8 mouse cellular contexts compared by ENCODE assay signal in the genomic region with DNA sequence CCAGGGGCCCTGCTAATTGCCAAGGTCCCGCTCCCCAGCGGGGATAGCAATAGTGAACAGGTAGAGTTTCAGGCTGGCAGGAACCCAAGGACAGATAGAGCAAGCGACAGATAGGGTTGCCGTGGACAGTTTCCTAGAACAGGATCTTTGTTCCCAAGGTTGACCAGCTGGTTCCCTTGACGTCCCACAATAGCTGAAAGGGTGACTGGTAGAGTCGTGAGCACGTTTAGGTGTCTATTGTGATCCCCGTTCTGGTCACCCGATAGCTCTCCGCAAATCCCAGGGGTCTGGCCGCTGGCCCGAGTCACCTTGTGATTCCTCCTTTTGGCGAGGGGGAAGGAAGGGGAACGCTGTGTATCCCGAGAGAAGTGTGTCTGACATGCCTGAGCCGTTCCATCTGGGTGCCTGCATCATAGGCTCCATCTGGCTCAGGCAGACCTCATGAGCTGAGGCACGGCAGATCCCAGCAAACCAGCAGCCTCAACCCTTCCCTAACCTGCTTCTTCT. TPM values are rescaled to one million over a fixed set of nuclear protein-coding genes. Genes with fewer than 3 reads are reported as not detected.
DNase-seq lines count a peak whose midpoint lies in the region; ATAC-seq lines count a peak whose summit lies in the region.

No protein-coding gene starts in this region.

- no peak overlapping the region for H3K9ac ChIP-seq in hindbrain, embryonic 11.5 days (ENCODE audit: low read depth, low read length)

- no peak for ATAC-seq in hindbrain, embryonic 11.5 days (ENCODE audit: low FRiP score)

- no peaks in the 10 kb centered on the region for H3K36me3 ChIP-seq in hindbrain, embryonic 11.5 days (ENCODE audit: control insufficient read depth, insufficient read depth, low read length)

- H3K4me1 ChIP-seq in hindbrain, embryonic 11.5 days (replicated peaks; ENCODE audit: control insufficient read depth, insufficient read depth, low read length): no peaks in the 10 kb centered on the region

- H3K27me3 ChIP-seq in hindbrain, embryonic 11.5 days (ENCODE audit: control insufficient read depth, insufficient read depth, low read length): no peaks in the 10 kb centered on the region

- no peak overlapping the region for H3K27ac ChIP-seq in hindbrain, embryonic 11.5 days (ENCODE audit: low read depth, low read length)

- 62% methylated on average over 16 of the region's 17 CpGs for WGBS in hindbrain, embryonic 11.5 days

- no peak overlapping the region for H3K4me3 ChIP-seq in hindbrain, embryonic 11.5 days (ENCODE audit: low read depth, low read length)

- DNase-seq in kidney, adult 18-20 months: peak; percentile 23
- no peak for DNase-seq in kidney, adult 8-10 months
- DNase-seq in cerebellum, adult 11 months: peak; percentile 67
- DNase-seq in heart, adult 9 months (ENCODE audit: low spot score in 2 of 2): peak; percentile 86 to 88
- peak; percentile 57 to 61 for DNase-seq in layer of hippocampus, adult 8-10 months (ENCODE audit: low spot score in 2 of 2)
- DNase-seq in embryo, embryonic 10.5 days (ENCODE audit: low spot score): no peak
- DNase-seq in hindbrain, embryonic 11.5 days (ENCODE audit: low spot score): no peak
- no peak for DNase-seq in frontal cortex, adult 2 months (ENCODE audit: extremely low spot score in 1 of 2, low spot score in 1 of 2)

- H3K9me3 ChIP-seq in hindbrain, embryonic 11.5 days (ENCODE audit: control insufficient read depth, low read length): no peaks in the 10 kb centered on the region

- H3K4me2 ChIP-seq in hindbrain, embryonic 11.5 days (replicated peaks; ENCODE audit: low read depth, low read length): no peak overlapping the region

RNA-seq across cellular contexts. Expression of a gene that starts 8.7 kb away (rescaled TPM):
- 100 to 1,000 TPM; 558 to 681 (median 612) TPM for total RNA-seq in layer of hippocampus, adult 8-10 months (2022)
- 46.5 and 50.2 TPM in 2 replicates for polyA plus RNA-seq in hindbrain, embryonic 11.5 days (2014; fragmentation: Nextera tagmentation; extraction: Ambion mirVana)
- polyA plus RNA-seq in frontal cortex, adult 2 months (2012; rRNA removed): 269 and 275 TPM in 2 replicates

Comparison
In these comparisons a context has a peak if more than half of its experiments do, and no peak if none do; other contexts are left out.
1. DNase-seq: peak in kidney, adult 18-20 months (single experiment), cerebellum, adult 11 months (single experiment), heart, adult 9 months (2 of 2) and layer of hippocampus, adult 8-10 months (2 of 2); none in kidney, adult 8-10 months (0 of 2), embryo, embryonic 10.5 days (single experiment), hindbrain, embryonic 11.5 days (single experiment) and frontal cortex, adult 2 months (0 of 2).